Mouse (Mus musculus): ENCODE data around the gene 2700049A03Rik.

2700049A03Rik gene

GRCm38 (mm10) chr12:71183736-71184135 is 47.1 kb downstream of the 2700049A03Rik start:
- no peak for DNase-seq (ENCODE audit: low spot score in 2 of 2)

GRCm38 (mm10) chr12:71184396-71184795 is 47.7 kb downstream of the 2700049A03Rik start:
- no peak for DNase-seq (ENCODE audit: low spot score in 2 of 2)

GRCm38 (mm10) chr12:71192705-71193104 is 56.1 kb downstream of the 2700049A03Rik start:
- DNase-seq (ENCODE audit: low spot score in 2 of 2), result no peak

GRCm38 (mm10) chr12:71197671-71198070 is 61.0 kb downstream of the 2700049A03Rik start:
- DNase-seq (ENCODE audit: low spot score in 2 of 2), result peak; percentile 26 to 39

GRCm38 (mm10) chr12:71201753-71202152 is 65.1 kb downstream of the 2700049A03Rik start:
- DNase-seq (ENCODE audit: low spot score in 2 of 2), result no peak

- no peak for DNase-seq (ENCODE audit: low spot score in 2 of 2)
These were observed 67.7 kb downstream of the 2700049A03Rik start for GRCm38 (mm10) chr12:71204303-71204702.

GRCm38 (mm10) chr12:71217191-71217590 is 80.5 kb downstream of the 2700049A03Rik start:
- DNase-seq (ENCODE audit: low spot score in 2 of 2), result no peak

GRCm38 (mm10) chr12:71217866-71218522 is 81.3 kb downstream of the 2700049A03Rik start:
- DNase-seq (ENCODE audit: low spot score in 2 of 2), result peak in 1 of 2 experiments; percentile 6

GRCm38 (mm10) chr12:71222761-71223160 is 86.1 kb downstream of the 2700049A03Rik start:
- DNase-seq (ENCODE audit: low spot score in 2 of 2), result no peak

- no peak for DNase-seq (ENCODE audit: low spot score in 2 of 2)
These were observed 91.1 kb downstream of the 2700049A03Rik start for GRCm38 (mm10) chr12:71227769-71228168.

GRCm38 (mm10) chr12:71228925-71229649 is 92.4 kb downstream of the 2700049A03Rik start:
- DNase-seq (ENCODE audit: low spot score in 2 of 2), result no peak

- no peak for DNase-seq (ENCODE audit: low spot score in 2 of 2)
These were observed 94.9 kb downstream of the 2700049A03Rik start for GRCm38 (mm10) chr12:71231561-71231960.

GRCm38 (mm10) chr12:71233426-71233825 is 96.8 kb downstream of the 2700049A03Rik start:
- no peak for DNase-seq (ENCODE audit: low spot score in 2 of 2)

GRCm38 (mm10) chr12:71237074-71237473 is 100.4 kb downstream of the 2700049A03Rik start:
- no peak for DNase-seq (ENCODE audit: low spot score in 2 of 2)

- DNase-seq (ENCODE audit: low spot score in 2 of 2), result no peak
These were observed 106.1 kb downstream of the 2700049A03Rik start for GRCm38 (mm10) chr12:71242791-71243190.

- DNase-seq (ENCODE audit: low spot score in 2 of 2), result no peak
These were observed 108.2 kb downstream of the 2700049A03Rik start for GRCm38 (mm10) chr12:71244766-71245390.

GRCm38 (mm10) chr12:71247191-71247590 is 110.5 kb downstream of the 2700049A03Rik start:
- DNase-seq (ENCODE audit: low spot score in 2 of 2), result no peak

GRCm38 (mm10) chr12:71249348-71249747 is 112.7 kb downstream of the 2700049A03Rik start:
- peak; percentile 21 to 31 for DNase-seq (ENCODE audit: low spot score in 2 of 2)

- no peak for DNase-seq (ENCODE audit: low spot score in 2 of 2)
These were observed 116.0 kb downstream of the 2700049A03Rik start for GRCm38 (mm10) chr12:71252509-71253167.

GRCm38 (mm10) chr12:71254779-71255178 is 118.1 kb downstream of the 2700049A03Rik start:
- DNase-seq (ENCODE audit: low spot score in 2 of 2), result no peak

- DNase-seq (ENCODE audit: low spot score in 2 of 2), result no peak
These were observed 121.7 kb downstream of the 2700049A03Rik start for GRCm38 (mm10) chr12:71258196-71258920.

Measured in right cerebral cortex, adult 2 months (tissue).